Mouse (Mus musculus): ENCODE measurements around the gene Unc119. TPM values are rescaled to one million over a fixed set of nuclear protein-coding genes. Genes with fewer than 3 reads are reported as not detected.

The Unc119 gene
- polyA plus RNA-seq, 1 experiment from 2014 or later: 24.1 TPM

DNA sequence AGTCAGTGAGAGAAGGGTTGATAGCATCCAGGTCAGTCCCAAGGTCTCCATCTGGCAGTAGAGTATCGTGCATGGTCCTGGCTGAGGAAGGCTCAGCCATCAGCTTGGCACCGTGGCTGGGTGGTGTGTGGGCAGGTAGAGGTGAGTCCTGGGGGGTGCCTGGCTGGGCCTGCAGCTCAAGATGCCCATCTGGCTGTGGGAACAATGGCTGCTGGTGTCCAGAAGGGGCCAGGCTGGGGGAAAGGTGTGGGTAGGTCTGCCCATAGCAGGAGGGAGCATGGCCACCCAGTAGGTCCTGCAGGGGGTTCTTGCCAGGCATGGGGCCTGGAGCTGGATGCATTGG, 17.5 kb downstream of the Unc119 start:
- Histone ChIP-seq H3K9ac (ENCODE audit: low read depth, low read length) (no peak overlapping the region), H3K4me1 (ENCODE audit: control insufficient read depth, low read depth, low read length) (peaks cover 6% of the 10 kb centered on the region), H3K4me3 (ENCODE audit: low read depth, low read length) (no peak overlapping the region), H3K27ac (ENCODE audit: low read length) (no peak overlapping the region), H3K4me2 (ENCODE audit: low read depth, low read length) (peak overlapping the region; percentile 73), H3K36me3 (ENCODE audit: control insufficient read depth, insufficient read depth) (no peaks in the 10 kb centered on the region), H3K27me3 (ENCODE audit: control insufficient read depth, insufficient read depth, low read depth, low read length) (no peaks in the 10 kb centered on the region), H3K9me3 (replicated peaks; ENCODE audit: control insufficient read depth, low read length) (no peaks in the 10 kb centered on the region)
- no peak for ATAC-seq (ENCODE audit: low read depth)
- 45% methylated on average over 2 of the region's 2 CpGs for WGBS (ENCODE audit: insufficient replicate concordance)

DNA sequence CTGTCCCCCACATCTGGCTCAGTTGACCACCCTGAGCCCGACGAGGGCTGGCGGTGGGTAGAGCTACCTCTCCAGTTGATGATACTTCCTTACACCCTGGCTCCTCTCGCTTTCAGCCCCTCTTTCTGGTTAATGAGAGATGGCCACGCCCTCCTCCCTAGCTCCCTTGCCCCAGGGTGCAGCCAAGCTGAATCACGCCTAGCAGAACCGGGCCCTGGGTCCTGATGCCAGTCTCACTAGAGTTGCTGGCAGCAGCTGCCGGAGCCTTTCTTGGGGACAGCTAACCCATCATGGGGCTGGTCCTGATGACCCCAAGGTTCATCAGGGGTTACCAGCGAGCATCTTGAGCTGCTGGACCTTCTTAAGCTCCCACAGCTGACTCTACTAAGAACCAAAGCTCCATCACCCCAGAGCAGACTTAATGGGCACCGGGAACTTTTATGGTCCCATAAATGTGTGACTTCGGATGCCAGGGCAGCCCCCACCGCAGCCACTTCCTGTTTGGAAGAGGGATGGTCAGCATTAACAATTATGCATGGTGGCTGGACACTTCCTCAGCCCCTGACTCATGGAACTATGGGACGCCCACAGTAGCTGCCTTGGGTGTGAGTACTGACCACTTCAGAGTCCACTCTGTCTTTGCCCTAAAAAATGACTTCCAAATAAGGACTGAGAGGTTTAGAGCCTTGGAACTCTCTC, 20.2 kb downstream of the Unc119 start:
- Histone ChIP-seq H3K4me1 (ENCODE audit: control insufficient read depth, low read depth, low read length) (peaks cover 6% of the 10 kb centered on the region), H3K27ac (ENCODE audit: low read length) (no peak overlapping the region), H3K36me3 (ENCODE audit: control insufficient read depth, insufficient read depth) (no peaks in the 10 kb centered on the region), H3K27me3 (ENCODE audit: control insufficient read depth, insufficient read depth, low read depth, low read length) (no peaks in the 10 kb centered on the region), H3K4me2 (ENCODE audit: low read depth, low read length) (no peak overlapping the region), H3K4me3 (ENCODE audit: low read depth, low read length) (no peak overlapping the region), H3K9me3 (replicated peaks; ENCODE audit: control insufficient read depth, low read length) (no peaks in the 10 kb centered on the region), H3K9ac (ENCODE audit: low read depth, low read length) (no peak overlapping the region)
- no peak for ATAC-seq (ENCODE audit: low read depth)
- WGBS (ENCODE audit: insufficient replicate concordance): 52% methylated on average over 13 of the region's 13 CpGs

DNA sequence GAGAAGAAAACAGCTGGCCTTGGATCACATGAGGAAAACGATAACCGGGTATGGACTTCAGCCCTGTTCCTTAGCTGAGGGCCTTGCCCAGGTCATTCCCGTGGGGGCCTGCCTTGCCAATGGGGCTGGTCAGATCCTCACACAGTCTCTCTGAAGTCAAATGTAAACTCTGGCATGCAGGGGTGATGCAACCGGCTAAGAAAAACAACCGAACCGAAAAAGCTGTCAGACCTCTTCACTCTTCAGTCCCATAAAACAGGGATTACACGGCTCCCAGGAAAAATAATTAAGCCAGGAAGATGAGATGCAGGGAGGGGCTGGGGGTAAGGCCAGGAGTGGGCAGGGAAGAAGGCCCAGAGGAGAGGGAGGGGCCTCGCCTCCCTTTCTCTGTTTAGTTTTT, 20.8 kb downstream of the Unc119 start:
- 38% methylated on average over 8 of the region's 8 CpGs for WGBS (ENCODE audit: insufficient replicate concordance)
- Histone ChIP-seq H3K36me3 (ENCODE audit: control insufficient read depth, insufficient read depth) (no peaks in the 10 kb centered on the region), H3K9me3 (replicated peaks; ENCODE audit: control insufficient read depth, low read length) (no peaks in the 10 kb centered on the region), H3K4me3 (ENCODE audit: low read depth, low read length) (no peak overlapping the region), H3K27me3 (ENCODE audit: control insufficient read depth, insufficient read depth, low read depth, low read length) (no peaks in the 10 kb centered on the region), H3K9ac (ENCODE audit: low read depth, low read length) (no peak overlapping the region), H3K4me2 (ENCODE audit: low read depth, low read length) (no peak overlapping the region), H3K27ac (ENCODE audit: low read length) (no peak overlapping the region), H3K4me1 (ENCODE audit: control insufficient read depth, low read depth, low read length) (peaks cover 6% of the 10 kb centered on the region)
- ATAC-seq (ENCODE audit: low read depth): no peak

DNA sequence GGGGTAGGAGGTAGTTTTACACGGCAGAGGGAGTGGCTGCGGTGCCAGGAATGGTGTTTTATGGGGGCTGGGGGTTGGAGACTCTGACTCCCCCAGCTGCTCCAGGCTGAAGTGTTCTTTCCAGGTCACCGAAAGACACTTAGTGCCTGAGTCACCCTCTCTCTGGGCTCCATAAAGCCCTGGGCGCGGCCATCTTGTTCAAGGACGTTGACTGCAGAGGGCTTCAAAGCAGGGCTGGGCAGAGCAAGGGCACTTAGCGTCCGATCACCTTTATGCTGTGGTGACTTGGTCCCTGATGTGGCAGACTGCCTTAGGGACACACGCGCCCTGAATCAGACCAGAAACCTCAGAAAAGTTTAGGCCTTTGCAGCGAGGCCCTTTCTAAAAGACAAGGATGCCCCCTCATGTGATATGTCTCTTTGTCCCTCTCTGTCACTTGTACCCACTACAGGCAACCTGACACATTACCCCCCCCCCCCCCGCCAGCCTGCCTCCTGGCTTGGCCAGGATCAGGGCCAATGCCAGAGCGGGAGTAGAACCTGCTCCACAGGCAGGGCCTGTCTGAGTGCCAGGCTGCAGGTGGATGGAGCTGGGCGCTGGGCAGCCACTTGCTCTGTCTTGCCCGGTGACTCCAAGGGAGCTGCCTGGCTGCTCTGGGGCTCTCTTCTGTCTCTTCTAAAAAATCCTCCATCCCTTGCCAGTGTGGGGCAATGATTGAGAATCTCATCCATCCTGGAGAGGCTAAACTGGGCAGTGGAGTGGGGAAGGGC, 24.4 kb downstream of the Unc119 start:
- 75% methylated on average over 15 of the region's 15 CpGs for WGBS (ENCODE audit: insufficient replicate concordance)
- no peaks in the 10 kb centered on the region for H3K27me3 ChIP-seq (ENCODE audit: control insufficient read depth, insufficient read depth, low read depth, low read length)
- no peak overlapping the region for H3K4me3 ChIP-seq (ENCODE audit: low read depth, low read length)
- H3K9ac ChIP-seq (ENCODE audit: low read depth, low read length): no peak overlapping the region
- H3K36me3 ChIP-seq (ENCODE audit: control insufficient read depth, insufficient read depth): no peaks in the 10 kb centered on the region
- no peak for ATAC-seq (ENCODE audit: low read depth)
- H3K9me3 ChIP-seq (replicated peaks; ENCODE audit: control insufficient read depth, low read length): no peaks in the 10 kb centered on the region
- no peak overlapping the region for H3K27ac ChIP-seq (ENCODE audit: low read length)
- no peak overlapping the region for H3K4me2 ChIP-seq (ENCODE audit: low read depth, low read length)
- no peaks in the 10 kb centered on the region; the same call in 1 of the 2 replicates for H3K4me1 ChIP-seq (ENCODE audit: control insufficient read depth, low read depth, low read length)

DNA sequence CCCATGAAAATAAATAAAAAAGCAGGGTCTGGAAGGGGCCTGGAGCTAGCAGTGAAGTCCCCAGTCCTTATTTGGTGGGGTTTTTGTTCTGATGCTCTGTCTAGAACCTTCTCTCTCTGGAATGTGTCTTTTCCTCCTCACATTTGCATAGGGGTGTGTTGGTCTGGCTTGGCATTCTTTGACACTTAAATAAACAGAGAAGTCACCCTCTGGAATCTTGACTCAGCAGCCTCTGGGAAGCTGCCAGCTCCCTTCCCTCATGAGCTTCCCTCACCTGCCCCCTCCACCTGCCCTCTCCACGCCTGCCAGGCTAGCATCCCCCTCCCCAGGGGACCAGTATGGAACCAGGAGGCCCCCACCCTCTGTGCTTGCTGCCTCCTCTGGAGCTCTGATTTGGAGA, 27.1 kb downstream of the Unc119 start:
- Histone ChIP-seq H3K27ac (ENCODE audit: low read length) (no peak overlapping the region), H3K4me1 (ENCODE audit: control insufficient read depth, low read depth, low read length) (no peaks in the 10 kb centered on the region), H3K36me3 (ENCODE audit: control insufficient read depth, insufficient read depth) (no peaks in the 10 kb centered on the region), H3K4me2 (ENCODE audit: low read depth, low read length) (no peak overlapping the region), H3K4me3 (ENCODE audit: low read depth, low read length) (no peak overlapping the region), H3K9ac (ENCODE audit: low read depth, low read length) (no peak overlapping the region), H3K27me3 (ENCODE audit: control insufficient read depth, insufficient read depth, low read depth, low read length) (no peaks in the 10 kb centered on the region), H3K9me3 (replicated peaks; ENCODE audit: control insufficient read depth, low read length) (no peaks in the 10 kb centered on the region)
- ATAC-seq (ENCODE audit: low read depth): no peak
- WGBS (ENCODE audit: insufficient replicate concordance): 19% methylated on average over 1 of the region's 1 CpGs

DNA sequence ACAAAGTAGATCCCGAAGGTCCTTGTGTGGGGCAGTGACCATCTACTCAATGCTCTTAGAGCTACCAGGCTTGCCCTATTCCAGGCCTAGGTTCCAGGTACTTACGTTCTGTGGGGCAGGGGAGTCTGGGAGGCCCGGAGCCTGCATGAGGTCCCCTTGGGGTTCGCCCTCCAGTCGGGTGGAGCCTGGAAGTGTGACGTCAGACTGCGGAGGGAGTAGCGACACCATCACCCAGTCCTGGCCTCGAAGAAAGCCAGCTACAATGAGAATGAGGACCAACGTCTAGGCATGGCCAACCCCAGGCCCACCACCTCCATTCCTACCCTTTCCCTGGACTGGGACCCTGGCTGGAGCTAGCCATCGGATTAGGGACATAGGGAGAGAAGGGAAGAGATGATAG, 28.4 kb downstream of the Unc119 start:
- no peak overlapping the region for H3K27ac ChIP-seq (ENCODE audit: low read length)
- ATAC-seq (ENCODE audit: low read depth): no peak

DNA sequence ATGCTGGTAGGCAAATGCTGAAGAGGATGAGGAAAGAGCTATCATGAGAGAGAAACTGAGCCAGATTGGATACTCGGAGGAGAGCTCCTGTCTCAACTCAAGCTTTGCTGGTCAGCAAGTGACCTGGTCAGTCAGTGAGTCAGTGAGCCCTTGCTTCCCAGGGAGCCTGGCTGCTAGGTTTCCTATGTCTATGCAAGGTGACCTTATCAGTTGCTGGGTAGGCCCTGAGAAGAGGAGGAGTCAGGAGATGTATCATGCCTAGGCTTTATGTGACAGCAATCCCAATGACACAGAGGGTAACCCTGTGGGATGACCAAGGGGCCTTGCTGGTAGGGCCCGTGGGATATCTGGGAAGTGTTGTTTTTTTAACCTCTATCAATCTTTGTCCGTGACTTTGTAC, 28.9 kb downstream of the Unc119 start:
- Histone ChIP-seq H3K4me3 (ENCODE audit: low read depth, low read length) (no peak overlapping the region), H3K4me2 (ENCODE audit: low read depth, low read length) (no peak overlapping the region), H3K27me3 (ENCODE audit: control insufficient read depth, insufficient read depth, low read depth, low read length) (no peaks in the 10 kb centered on the region), H3K9ac (ENCODE audit: low read depth, low read length) (no peak overlapping the region), H3K36me3 (ENCODE audit: control insufficient read depth, insufficient read depth) (no peaks in the 10 kb centered on the region), H3K9me3 (replicated peaks; ENCODE audit: control insufficient read depth, low read length) (no peaks in the 10 kb centered on the region), H3K4me1 (ENCODE audit: control insufficient read depth, low read depth, low read length) (no peaks in the 10 kb centered on the region), H3K27ac (ENCODE audit: low read length) (no peak overlapping the region)
- no peak for ATAC-seq (ENCODE audit: low read depth)
- WGBS (ENCODE audit: insufficient replicate concordance): 60% methylated on average over 3 of the region's 3 CpGs

More for the DNA sequence above, 28.4 kb downstream of the Unc119 start:
- H3K36me3 ChIP-seq (ENCODE audit: control insufficient read depth, insufficient read depth): no peaks in the 10 kb centered on the region
- H3K27me3 ChIP-seq (ENCODE audit: control insufficient read depth, insufficient read depth, low read depth, low read length): no peaks in the 10 kb centered on the region
- H3K4me1 ChIP-seq (ENCODE audit: control insufficient read depth, low read depth, low read length): no peaks in the 10 kb centered on the region
- H3K4me3 ChIP-seq (ENCODE audit: low read depth, low read length): no peak overlapping the region
- 66% methylated on average over 11 of the region's 11 CpGs for WGBS (ENCODE audit: insufficient replicate concordance)
- no peak overlapping the region for H3K9ac ChIP-seq (ENCODE audit: low read depth, low read length)
- H3K4me2 ChIP-seq (ENCODE audit: low read depth, low read length): no peak overlapping the region
- H3K9me3 ChIP-seq (replicated peaks; ENCODE audit: control insufficient read depth, low read length): no peaks in the 10 kb centered on the region

DNA sequence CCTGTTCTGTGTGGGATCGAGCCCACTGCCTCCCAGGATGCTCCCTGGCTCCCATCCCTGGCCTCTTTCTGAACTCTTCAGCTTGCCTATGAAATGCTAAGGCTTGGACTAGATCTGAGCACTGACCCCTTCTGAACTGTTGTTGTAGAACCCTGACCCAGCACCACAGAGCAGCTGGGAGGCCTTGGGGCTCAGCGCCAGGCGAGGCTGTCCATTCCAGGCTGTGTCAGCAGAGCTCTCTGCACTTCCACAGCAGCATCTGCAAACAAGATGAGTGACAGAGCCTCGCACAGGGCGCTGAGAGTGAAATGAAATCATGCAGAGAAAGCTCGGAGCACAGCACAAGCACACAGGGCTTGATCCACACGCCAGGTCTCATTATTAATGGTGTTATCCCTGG, 29.3 kb downstream of the Unc119 start:
- no peak for ATAC-seq (ENCODE audit: low read depth)
- 53% methylated on average over 7 of the region's 7 CpGs for WGBS (ENCODE audit: insufficient replicate concordance)

DNA sequence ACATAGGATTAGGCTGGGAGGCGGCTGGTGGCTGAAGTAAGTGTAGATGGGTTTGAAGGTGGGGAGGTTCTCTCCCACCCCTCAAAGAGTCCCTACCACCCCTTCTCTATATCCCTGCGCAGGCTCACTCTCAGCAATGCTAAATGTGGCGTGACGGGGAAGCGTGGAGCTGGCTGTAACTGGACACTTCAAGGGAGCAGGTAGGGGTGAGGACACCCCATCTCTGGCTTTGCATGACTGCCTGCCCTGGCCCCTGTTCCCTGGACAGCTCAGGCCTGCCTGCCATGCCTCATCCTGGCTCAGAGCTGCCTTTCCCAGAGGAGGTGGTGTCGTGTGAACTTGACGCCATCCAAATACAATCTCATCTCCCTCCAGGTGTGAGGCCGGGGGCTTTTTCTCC, 30.9 kb downstream of the Unc119 start:
- Histone ChIP-seq H3K4me2 (ENCODE audit: low read depth, low read length) (no peak overlapping the region), H3K4me3 (ENCODE audit: low read depth, low read length) (no peak overlapping the region), H3K36me3 (ENCODE audit: control insufficient read depth, insufficient read depth) (no peaks in the 10 kb centered on the region), H3K27ac (ENCODE audit: low read length) (no peak overlapping the region), H3K9me3 (replicated peaks; ENCODE audit: control insufficient read depth, low read length) (no peaks in the 10 kb centered on the region), H3K27me3 (ENCODE audit: control insufficient read depth, insufficient read depth, low read depth, low read length) (no peaks in the 10 kb centered on the region), H3K4me1 (ENCODE audit: control insufficient read depth, low read depth, low read length) (no peaks in the 10 kb centered on the region), H3K9ac (ENCODE audit: low read depth, low read length) (no peak overlapping the region)
- WGBS (ENCODE audit: insufficient replicate concordance): 74% methylated on average over 8 of the region's 8 CpGs
- no peak for ATAC-seq (ENCODE audit: low read depth)

More for the DNA sequence above, 29.3 kb downstream of the Unc119 start:
- Histone ChIP-seq H3K4me1 (ENCODE audit: control insufficient read depth, low read depth, low read length) (no peaks in the 10 kb centered on the region), H3K36me3 (ENCODE audit: control insufficient read depth, insufficient read depth) (no peaks in the 10 kb centered on the region), H3K27ac (ENCODE audit: low read length) (no peak overlapping the region), H3K9me3 (replicated peaks; ENCODE audit: control insufficient read depth, low read length) (no peaks in the 10 kb centered on the region), H3K9ac (ENCODE audit: low read depth, low read length) (no peak overlapping the region), H3K4me2 (ENCODE audit: low read depth, low read length) (no peak overlapping the region), H3K27me3 (ENCODE audit: control insufficient read depth, insufficient read depth, low read depth, low read length) (no peaks in the 10 kb centered on the region), H3K4me3 (ENCODE audit: low read depth, low read length) (no peak overlapping the region)

Measured in liver, embryonic 16.5 days (tissue).